Mouse (Mus musculus) retina, postnatal 1 day (tissue): Measurements from ENCODE around the gene Krt15.

Experiments
- DNase-seq: peaks from one replicate; pipeline ENCODE4 v3.0.0-alpha.2; 2012

Gene Krt15

GRCm38 (mm10) chr11:100135731-100136130 lies at the start of gene Krt15:
Gene Krt15, minus strand, starts transcription at chr11:100135928.
- DNase-seq = no peak

GRCm38 (mm10) chr11:100181725-100182124 lies 46.0 kb upstream of the Krt15 start:
- DNase-seq = no peak

- no peak for DNase-seq
These were observed 43.5 kb upstream of the Krt15 start for GRCm38 (mm10) chr11:100179260-100179659.

GRCm38 (mm10) chr11:100178307-100178706 lies 42.6 kb upstream of the Krt15 start:
- no peak for DNase-seq

GRCm38 (mm10) chr11:100176791-100177190 lies 41.1 kb upstream of the Krt15 start:
- no peak for DNase-seq

- DNase-seq = peak; percentile 89
These were observed 33.3 kb upstream of the Krt15 start for GRCm38 (mm10) chr11:100168765-100169762.

- DNase-seq = no peak
These were observed 32.3 kb upstream of the Krt15 start for GRCm38 (mm10) chr11:100168071-100168470.

- DNase-seq = no peak
These were observed 28.7 kb upstream of the Krt15 start for GRCm38 (mm10) chr11:100164392-100164791.

GRCm38 (mm10) chr11:100157908-100158477 lies 22.3 kb upstream of the Krt15 start:
- no peak for DNase-seq

- no peak for DNase-seq
These were observed 21.6 kb upstream of the Krt15 start for GRCm38 (mm10) chr11:100157331-100157730.

GRCm38 (mm10) chr11:100155497-100156255 lies 19.9 kb upstream of the Krt15 start:
- DNase-seq = no peak

GRCm38 (mm10) chr11:100148615-100149330 lies 13.0 kb upstream of the Krt15 start, which contains the start of gene Krt19:
Gene Krt19, minus strand, starts transcription at chr11:100148665.
- DNase-seq = no peak

GRCm38 (mm10) chr11:100147566-100148353 lies 12.0 kb upstream of the Krt15 start:
- no peak for DNase-seq

- no peak for DNase-seq
These were observed 10.3 kb upstream of the Krt15 start for GRCm38 (mm10) chr11:100145858-100146560.

GRCm38 (mm10) chr11:100145104-100145503 lies 9.4 kb upstream of the Krt15 start:
- DNase-seq = no peak

- no peak for DNase-seq
These were observed 5.2 kb upstream of the Krt15 start for GRCm38 (mm10) chr11:100140966-100141365.

GRCm38 (mm10) chr11:100139391-100139790 lies 3.7 kb upstream of the Krt15 start:
- DNase-seq = peak; percentile 10

GRCm38 (mm10) chr11:100138809-100139208 lies 3.1 kb upstream of the Krt15 start:
- no peak for DNase-seq

GRCm38 (mm10) chr11:100137693-100138092 lies 2.0 kb upstream of the Krt15 start:
- peak; percentile 95 for DNase-seq

- peak; percentile 26 for DNase-seq
These were observed 831 bp upstream of the Krt15 start for GRCm38 (mm10) chr11:100136559-100136958.

GRCm38 (mm10) chr11:100124901-100125300 lies 10.8 kb downstream of the Krt15 start:
- no peak for DNase-seq
